Mouse (Mus musculus): Measurements from ENCODE around the gene Rab8a.

The Rab8a gene

DNA sequence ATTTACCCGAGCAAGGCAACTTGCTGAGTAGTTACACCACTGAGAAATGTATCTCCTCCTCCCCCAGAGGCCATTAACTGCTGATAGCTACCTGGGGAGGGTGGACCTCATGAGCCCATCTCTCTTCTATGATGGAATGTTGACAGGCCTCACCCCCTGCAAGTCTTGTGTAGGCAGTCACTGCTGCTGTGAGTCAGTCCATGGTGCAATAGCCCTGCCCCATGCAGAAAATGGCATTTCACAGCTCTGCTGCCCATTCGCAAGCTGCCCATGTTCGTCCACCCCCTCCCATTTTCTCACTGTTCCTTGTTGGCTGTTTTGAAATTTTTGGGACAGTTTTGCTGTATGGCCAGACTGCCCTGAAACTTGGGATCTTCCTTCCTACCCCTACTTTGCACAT, 15.5 kb upstream of the Rab8a start:
- in situ Hi-C loops (cut with MboI, MseI): loop anchor here (25.0 kb wide), 1 partner anchor 658 kb away; the partner anchor contains the start of genes Ano8 and Gtpbp3

DNA sequence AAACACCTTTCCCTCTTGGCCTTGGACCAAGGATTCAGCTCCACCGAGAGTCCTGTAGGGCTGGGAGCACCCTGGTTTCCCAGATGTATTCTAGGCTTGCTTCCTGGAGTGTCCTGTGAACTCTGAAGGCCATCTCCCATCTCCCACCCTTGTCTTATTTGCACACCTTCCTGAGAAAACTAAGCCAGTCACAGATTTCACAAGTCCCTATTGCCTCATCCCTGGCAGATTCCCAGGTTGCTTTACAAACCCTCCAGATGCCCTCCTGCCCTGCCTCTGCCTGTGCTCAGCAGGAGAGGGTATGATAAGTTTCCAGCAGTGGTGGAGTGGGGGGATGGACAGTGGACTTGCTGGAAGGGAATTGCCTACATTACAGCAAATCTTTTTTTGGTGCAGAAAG, 14.9 kb upstream of the Rab8a start:
- in situ Hi-C loops (cut with MboI, MseI): loop anchor here (25.0 kb wide), 1 partner anchor 659 kb away; the partner anchor contains the start of genes Ano8 and Gtpbp3

DNA sequence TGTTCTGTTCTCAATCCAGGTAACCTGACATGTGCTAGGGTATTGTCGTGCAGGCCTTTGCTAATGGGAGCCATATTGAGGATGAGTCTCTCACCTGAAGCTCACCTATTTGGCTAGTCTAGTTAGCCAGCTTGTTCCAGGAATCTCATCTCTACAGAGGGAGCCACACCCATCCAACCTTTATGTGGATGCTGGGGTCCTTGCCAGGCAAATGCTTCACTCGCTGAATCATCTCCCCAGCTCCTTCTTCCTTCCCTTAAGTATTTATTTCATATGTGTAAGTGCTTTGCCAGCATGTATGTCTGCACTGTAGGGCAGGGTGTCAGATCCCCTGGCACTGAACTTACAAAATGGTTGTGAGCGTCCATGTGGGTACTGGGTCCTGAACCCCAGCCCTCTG, 14.4 kb upstream of the Rab8a start:
- in situ Hi-C loops (cut with MboI, MseI): loop anchor here (25.0 kb wide), 1 partner anchor 659 kb away; the partner anchor contains the start of genes Ano8 and Gtpbp3

DNA sequence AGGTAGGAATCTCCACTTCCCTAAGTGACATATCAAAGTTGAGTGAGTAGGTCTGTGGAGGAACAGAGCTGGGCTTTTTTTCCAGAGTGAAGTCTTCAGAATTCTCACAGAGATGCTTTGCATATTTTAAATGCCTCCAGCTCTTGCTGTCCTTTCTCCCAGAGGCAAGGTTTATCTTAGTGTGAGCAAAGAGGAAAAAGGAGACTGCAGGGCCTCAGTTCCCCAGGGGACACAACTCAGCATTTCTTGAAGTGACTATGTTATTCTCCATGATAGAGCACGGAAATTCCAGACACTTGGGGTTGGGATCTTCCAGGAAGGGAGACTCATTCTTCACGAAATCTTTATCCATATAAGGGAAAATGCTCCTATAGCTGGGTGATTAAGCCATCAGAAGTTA, 13.7 kb upstream of the Rab8a start:
- in situ Hi-C loops (cut with MboI, MseI): loop anchor here (25.0 kb wide), 1 partner anchor 660 kb away; the partner anchor contains the start of genes Ano8 and Gtpbp3

DNA sequence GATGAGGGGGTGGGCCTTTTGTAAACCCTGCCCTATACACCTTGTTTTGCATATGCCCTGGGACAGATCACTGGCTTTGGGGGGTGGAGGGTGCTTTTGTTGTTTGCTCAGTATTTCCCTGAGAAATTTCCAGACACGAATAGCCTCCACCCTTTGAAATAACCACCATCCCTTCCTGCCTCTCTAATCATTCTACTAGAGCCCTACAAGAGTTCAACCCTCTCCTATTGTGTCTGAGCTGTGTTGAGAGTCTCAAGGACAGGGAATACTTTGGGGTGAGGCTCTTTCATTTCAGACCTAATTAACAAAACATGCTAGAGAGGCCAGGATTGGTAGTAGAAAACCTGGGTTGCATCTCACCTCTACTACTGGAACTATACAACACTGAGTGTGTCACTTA, 11.9 kb upstream of the Rab8a start:
- in situ Hi-C loops (cut with MboI, MseI): loop anchor here (25.0 kb wide), 1 partner anchor 662 kb away; the partner anchor contains the start of genes Ano8 and Gtpbp3

DNA sequence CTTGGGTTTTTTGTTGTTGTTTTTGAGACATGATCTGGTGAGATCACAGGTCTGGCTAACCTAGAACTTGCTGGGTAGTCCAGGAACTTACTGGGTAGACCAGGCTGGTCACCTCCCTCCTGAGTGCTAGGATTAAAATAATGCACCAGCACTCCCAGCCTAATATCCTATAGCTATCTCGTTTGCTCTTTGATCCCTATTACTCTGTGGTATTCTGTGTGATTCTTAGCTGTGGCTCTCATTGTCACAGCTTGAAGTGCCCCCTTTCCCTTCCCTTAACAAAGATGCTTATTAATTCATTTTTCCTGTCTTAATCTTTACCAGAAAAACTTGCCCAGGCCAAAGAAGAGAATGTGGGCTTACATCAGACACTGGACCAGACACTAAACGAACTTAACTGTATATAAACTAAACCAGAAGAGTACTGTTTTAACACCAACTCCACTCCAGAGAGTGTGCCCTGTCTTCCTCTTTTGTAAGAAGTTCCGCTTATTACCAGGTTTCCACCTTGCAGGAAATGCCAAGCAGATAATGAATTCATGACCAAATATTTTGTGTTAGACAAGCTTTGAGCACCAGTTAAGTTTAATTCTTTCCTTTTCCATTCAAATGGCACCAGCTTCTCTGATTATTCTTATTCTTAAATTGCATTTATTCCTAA, 9.5 kb upstream of the Rab8a start:
- in situ Hi-C loops (cut with MboI, MseI): no loop called here

DNA sequence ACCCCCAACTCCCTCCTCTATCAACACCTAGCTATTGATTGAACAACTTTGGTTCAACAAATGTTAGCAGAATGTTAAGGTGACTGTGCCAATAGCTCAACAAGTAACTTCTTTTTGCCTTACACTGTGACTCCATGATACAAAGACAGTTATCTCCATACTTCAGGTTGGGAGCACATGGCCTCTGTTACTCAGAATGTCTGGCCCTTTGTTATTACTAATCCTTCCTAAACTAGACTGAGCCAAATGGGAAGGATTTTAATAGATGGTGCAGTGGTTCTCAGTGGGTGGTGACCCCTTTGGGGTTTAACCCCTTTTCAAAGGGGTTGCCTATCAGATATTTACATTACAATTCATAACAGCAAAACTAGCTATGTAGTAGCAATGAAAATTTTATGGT, 7.6 kb upstream of the Rab8a start:
- in situ Hi-C loops (cut with MboI, MseI): no loop called here

DNA sequence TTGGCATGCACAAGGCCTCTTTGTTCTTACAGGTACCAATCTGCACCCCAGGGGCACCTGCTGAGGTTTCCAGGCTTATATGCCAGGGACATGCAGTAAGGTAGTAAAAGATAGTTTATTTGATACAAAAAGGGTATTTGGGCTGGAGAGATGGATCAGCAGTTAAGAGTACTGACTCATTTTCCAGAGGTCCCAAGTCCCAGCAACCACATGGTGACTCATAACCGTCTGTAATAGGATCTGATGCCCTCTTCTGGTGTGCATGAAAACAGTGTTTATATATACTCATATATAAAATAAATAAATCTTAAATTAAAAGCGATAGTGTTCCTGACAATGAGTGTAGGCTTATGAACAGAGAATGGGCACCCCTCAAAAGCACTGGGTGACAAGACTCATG, 2.9 kb upstream of the Rab8a start:
- in situ Hi-C loops (cut with MboI, MseI): no loop called here

DNA sequence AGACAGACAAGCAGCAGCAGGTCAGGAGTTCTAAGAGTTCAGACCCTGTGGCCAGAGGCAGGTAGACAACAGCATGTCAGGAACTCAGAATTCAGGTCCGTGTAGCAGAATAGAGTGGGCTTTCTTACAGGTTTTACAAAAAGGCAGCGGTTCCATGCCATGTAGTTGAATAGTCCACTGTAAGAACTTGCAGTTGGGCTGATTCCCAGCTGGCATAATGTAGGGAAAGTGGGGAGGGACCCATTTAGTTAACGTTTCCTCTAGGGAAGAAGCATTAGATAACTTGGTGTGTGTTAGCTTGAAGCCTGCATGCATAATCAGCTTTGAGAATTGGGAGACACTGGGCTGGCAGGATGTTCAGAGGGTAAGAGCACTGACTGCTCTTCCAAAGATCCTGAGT, 2.3 kb upstream of the Rab8a start:
- in situ Hi-C loops (cut with MboI, MseI): no loop called here

DNA sequence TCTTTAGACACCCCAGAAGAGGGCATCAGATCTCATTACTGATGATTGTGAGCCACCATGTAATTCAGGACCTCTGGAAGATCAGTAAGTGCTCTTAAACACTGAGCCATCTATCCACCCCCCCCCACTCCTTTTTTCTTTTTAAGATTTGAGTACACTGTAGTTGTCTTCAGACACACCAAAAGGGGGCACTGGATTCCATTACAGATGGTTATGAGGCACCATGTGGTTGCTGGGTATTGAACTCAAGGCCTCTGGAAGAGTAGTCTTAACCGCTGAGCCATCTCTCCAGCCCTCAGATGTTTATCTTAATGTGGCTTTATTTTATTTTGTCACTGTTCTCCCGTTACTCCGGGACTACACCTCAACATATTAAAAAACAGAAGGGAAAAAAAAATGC, 993 bp upstream of the Rab8a start:
- in situ Hi-C loops (cut with MboI, MseI): no loop called here

DNA sequence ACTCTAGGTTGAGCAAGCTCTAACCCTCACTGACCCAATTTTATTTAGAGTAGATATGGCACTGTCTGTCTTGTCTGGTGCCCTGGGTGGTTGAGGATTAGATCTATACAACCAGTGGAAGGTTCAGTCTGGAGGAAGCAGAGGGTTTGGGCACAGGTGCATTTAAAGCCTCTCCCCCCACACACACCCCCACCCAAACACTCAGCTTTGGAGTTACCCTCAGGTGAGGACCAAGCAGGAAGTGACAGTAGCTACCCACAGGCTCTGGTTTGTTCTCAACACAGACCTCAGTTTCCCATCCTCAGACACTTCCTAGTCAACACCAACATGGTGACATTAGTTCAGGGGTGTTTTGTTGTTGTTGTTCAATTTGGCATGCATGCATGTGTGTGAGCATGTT, 1.8 kb downstream of the Rab8a start:
- in situ Hi-C loops (cut with MboI, MseI): no loop called here

DNA sequence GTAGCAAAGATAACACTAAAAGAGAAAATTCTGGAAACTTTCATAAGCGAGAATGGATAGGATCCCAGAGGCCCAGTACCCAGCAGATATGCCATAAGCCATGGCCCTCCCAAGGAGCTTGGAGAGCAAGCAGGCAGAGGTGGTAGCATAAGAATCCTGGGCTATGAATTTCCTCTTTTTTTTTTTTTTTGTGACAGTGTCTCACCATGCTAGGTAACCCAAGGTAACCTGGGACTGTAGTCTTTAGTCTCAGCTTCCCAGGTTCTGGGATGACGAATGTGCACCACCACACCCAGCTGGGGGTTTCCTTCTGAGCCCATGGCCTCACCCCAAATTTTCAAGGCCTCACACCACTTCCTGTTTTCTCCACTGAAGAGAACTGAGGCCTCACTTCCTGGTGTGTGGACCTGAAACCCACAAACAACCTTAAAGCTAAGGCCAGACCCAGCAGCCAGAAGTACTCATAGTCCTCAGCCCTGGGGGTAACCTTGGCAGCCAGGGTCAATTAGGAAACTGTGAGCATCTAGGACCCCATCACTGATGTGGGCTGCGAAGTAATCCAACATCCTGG, 8.2 kb downstream of the Rab8a start:
- in situ Hi-C loops (cut with MboI, MseI): no loop called here

DNA sequence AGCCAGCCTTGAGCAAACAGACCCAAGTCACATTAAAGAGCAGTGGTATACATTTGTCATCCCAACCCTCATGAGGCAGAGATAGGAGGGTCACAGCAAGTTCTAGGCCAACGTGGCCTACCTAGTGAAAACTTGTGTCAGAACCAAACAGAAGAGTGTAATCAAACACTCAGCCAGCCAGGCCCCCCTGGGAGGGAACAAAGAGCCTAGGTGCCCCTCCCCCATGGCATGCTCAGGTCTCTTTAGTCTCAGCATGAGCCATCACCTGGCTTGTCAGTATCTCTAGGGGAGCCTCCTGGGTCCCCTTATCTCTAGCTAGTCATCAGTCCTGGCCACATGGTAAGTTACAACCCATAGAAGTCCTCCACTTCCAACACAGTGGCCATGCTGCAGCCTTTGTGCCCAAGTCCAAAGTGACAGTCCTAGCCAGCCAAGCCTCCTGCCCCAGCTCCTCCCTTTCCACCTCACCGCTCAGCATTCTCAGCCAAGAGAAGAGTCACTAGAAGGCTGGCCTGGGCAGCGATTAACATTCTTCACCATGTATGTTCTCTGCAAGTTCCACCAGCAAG, 8.8 kb downstream of the Rab8a start:
- in situ Hi-C loops (cut with MboI, MseI): no loop called here

DNA sequence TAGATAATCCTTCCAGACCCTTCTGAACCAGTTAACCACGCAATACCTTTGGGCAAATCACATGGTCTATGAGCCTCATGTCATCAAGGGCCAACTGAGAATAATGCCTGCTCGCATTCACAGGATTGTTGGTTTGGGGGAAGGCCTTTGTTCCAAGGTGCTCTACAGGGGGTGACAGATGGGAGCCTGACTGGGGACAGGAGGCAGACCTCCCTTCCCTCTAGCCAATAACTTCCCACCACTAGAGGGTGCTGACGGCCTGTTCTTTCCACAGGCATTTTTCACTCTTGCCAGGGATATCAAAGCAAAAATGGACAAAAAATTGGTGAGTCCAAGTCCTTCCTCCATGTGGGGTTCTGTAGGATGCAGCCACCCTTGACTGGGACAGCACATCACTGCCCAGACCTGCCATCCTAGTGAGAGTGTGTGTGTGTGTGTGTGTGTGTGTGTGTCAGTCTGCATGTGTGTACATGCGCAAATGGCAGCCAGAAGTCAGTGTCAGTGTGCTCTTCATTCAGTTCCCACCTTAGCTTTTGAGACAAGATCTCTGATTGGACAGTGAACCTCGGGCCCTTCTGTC, 16.4 kb downstream of the Rab8a start:
- in situ Hi-C loops (cut with MboI, MseI): loop anchor here (5.0 kb wide), 2 partner anchors 40 to 190 kb away; partner anchors contain the start of gene Fam32a

DNA sequence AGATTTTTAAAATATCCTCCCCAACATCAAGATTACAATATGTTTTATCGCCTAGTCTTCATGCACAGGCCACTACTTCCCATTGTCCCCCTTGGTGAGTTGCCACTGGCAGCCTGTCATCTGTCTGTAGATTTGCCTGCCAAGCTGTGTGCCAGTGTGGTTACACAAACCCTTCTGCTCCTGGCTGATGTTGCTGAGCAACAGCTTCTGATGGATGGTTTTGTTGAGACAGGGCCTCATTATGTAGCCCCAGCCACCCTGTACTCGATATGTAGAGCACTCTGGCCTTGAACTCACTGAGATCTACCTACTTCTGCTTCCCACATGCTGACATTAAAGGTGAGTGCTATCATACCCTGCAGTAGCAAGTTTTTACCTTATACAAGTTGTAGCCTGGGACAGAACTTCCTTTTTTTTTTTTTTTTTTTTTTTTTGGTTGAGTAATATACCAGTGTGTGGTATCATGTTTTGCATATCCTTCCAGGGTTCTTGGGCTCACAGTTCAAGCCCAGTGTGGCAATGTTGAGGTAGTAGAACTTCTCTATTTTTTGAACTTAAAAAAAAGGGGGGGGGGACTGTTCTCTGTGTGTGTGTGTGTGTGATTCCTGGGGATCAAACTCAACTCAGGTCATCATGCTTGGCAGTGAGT, 22.7 kb downstream of the Rab8a start:
- in situ Hi-C loops (cut with MboI, MseI): no loop called here

DNA sequence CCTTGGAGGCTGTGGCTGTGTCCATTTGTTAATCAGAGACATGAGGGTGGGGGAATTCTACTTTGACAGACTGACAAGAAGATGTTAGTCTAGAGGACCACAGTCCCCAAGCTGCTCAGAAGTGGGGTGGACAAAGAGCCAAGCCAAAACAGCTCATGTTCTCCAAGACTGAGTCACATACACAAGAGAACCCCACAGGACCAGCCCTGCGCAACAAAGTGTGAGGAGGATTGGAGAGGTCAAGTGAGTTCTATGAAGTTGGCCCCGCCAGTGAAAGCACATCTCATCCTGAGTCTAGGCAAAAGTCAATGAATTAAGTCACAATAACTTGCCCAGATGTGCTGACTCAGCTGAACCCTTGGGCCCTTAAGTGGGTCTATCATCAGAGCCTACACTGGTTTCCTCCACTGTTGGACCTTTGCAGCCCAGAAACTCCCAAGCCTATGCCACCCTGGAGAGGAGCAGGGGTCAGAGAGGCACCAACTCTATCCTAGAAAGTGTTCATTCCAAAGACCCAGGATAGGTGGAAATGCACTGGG, 26.9 kb downstream of the Rab8a start:
- in situ Hi-C loops (cut with MboI, MseI): no loop called here

DNA sequence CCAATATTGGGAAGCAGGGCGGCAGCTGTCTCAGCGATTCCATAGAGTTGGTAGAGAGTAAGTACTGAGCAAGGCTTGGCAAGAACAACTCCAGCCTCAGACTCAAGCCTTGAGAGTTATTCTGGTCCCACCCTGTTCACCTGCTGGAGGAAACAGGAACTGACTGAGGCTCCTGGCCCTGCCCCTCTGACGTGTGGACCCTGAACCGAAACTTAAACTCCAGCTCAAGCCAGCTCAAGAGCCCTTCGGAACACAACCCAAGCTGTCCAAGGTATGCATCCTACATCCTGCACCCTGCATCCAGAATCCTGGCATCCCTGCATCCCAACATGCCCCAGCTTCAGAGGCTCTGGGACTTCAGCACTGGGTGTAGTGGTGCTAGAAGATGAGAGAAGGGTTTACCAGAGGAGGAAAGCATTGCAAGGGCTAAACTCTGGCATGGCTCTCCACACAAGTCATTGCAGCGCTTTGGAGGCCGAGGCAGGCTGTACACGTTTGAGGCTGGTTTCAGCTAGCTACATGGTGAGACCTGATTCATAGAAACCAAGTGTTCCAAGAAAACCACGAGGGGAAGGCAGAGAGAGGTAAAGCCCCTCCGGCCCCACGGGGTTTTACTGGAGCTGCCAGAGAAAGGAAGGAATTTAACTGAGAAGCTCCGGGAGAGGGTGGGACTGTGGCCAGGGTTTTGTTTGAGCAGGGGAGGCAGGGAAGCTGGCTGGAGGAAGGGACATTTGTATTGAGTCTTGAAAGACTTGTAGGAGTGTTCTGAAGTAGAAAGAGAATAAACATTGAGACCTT, 28.6 kb downstream of the Rab8a start, which contains the start of gene Hsh2d:
TSS of gene Hsh2d (plus strand) at position 222 of the 798 bp plus-strand sequence.
- in situ Hi-C loops (cut with MboI, MseI): no loop called here

DNA sequence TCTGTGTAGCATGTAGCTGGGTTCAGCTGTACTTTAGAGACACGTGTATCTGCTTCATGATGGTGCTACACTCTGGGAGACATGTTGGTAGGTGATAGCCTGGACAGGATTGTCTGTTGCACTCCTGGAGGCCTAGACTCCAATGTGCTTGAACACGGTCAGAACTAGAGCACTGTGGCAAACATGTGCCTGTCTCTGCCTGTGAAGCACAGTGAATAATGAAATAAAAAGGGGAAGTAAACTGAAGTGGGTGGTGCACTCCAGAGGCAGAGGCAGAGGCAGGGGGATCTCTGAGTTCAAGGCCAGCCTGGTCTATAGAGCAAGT, 29.2 kb downstream of the Rab8a start:
- in situ Hi-C loops (cut with MboI, MseI): no loop called here

DNA sequence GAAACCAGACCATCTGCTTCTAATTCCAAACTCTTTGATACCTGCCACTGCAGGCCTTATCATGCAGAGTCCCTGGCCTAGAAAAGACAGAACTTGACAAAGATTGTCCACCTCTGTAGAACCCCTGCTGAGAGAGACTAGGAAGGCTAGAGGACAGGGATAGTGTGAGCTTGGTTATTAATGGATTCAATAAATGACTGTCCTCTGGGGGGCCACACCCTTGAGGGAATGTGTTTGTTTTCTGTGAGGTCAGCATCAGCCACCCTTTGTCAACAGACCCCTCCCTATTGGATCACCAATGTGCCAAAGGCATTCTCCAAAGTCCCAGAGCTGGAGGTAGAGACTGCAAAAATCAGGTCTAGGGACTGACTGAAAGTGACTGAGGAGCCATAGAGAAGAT, 31.1 kb downstream of the Rab8a start:
- in situ Hi-C loops (cut with MboI, MseI): no loop called here

DNA sequence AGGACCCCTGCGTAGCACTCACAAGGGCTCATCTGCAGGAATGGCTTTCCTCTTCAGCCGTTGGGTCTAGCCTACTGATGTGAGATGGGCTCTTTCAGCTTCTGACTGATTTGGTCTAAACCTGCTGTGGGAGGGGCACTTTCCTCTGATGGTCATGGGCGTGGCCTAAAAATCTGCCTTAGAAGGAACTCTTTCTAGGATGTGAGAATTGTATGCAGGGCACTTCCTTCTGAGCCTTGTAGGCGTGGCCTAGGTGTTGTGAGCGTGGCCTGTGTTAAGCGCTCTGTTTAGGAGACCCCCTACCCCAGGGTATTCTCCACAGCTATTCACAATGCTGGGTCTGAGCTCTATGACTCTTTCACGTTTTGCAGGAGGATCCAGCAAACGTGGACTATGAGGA, 37.0 kb downstream of the Rab8a start:
- in situ Hi-C loops (cut with MboI, MseI): loop anchor here (5.0 kb wide), 1 partner anchor 444 kb away; no protein-coding TSS in a partner anchor

DNA sequence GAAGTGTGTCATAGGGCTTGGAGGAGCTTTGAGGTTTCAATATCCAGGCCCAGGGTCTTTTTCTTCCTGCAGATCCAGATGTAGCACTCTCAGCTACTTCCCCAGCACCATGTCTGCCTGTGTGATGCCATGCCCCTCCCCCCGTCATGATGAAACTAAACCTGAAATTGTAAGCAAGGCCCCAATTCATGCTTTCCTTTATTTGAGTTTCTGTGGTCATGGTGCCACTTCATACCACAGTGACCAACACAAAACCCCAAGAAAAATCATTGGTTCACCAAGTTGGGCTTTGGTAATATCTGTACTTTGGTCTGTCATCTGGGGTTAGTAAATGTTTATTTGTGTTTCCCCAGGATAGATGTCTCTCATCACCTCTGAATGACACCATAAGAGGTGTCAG, 47.6 kb downstream of the Rab8a start:
- in situ Hi-C loops (cut with MboI, MseI): loop anchor here (25.0 kb wide), 1 partner anchor 1071 kb away; no protein-coding TSS in a partner anchor

Measured in regulatory T cell (primary cell).